Mouse (Mus musculus): ENCODE data around the gene Zfp433. TPM values are rescaled to one million over a fixed set of nuclear protein-coding genes. Genes with fewer than 3 reads are reported as not detected.
"Not testable (repeated sequence)": the region's sequence is repeated elsewhere in the genome, so short reads cannot be mapped to it uniquely, and the experiment has no call there.

Zfp433 gene
- 18.0 and 19.8 TPM in 2 replicates for polyA plus RNA-seq (2016; fragmentation: Nextera tagmentation; extraction: Ambion mirVana)

GRCm38 (mm10) chr10:81704531-81705301 is at the start of gene Zfp433:
Zfp433 (plus strand) TSS chr10:81704825.
- WGBS: no CpG with 5 or more reads among the region's 46 CpGs
- H3K9me3 ChIP-seq; H3K27ac ChIP-seq; H3K27me3 ChIP-seq (ENCODE audit: insufficient read depth, poor library complexity, severe bottlenecking); H3K36me3 ChIP-seq; H3K4me3 ChIP-seq; H3K4me1 ChIP-seq (replicated peaks); DNase-seq (ENCODE audit: low spot score): not testable (repeated sequence)

- H3K4me3 ChIP-seq: no peak overlapping the region
- H3K27ac ChIP-seq: no peak overlapping the region
- peaks cover 88% of the 10 kb centered on the region for H3K36me3 ChIP-seq
- 96% methylated on average over 10 of the region's 10 CpGs for WGBS
- H3K27me3 ChIP-seq (ENCODE audit: insufficient read depth, poor library complexity, severe bottlenecking): no peaks in the 10 kb centered on the region
- H3K9me3 ChIP-seq: peaks cover 88% of the 10 kb centered on the region
- DNase-seq (ENCODE audit: low spot score): no peak
- no peaks in the 10 kb centered on the region; the same call in 1 of the 2 replicates for H3K4me1 ChIP-seq (replicated peaks)
Measured at GRCm38 (mm10) chr10:81655178-81655577, 49.4 kb upstream of the Zfp433 start.

DNA sequence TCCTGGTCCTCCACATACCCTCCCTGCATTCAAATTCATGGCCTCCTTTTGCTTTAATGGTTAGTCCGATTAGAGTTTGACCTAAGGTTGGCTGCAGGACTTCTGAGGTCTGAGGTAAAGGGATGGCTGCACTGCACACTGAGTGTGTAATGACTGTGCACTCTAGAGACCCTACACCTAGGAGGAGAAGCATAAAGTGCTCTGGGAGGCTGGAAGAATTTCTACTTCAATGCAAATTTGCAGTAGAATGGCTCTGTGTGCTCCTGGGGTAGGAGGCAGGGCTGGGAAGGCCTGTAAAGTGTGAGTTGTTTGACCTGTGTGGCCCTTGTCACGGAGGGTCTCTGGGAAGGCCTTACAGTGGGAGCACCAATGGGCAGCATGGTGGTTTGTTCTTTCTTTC is 48.5 kb upstream of the Zfp433 start:
- H3K36me3 ChIP-seq: peaks cover 79% of the 10 kb centered on the region

DNA sequence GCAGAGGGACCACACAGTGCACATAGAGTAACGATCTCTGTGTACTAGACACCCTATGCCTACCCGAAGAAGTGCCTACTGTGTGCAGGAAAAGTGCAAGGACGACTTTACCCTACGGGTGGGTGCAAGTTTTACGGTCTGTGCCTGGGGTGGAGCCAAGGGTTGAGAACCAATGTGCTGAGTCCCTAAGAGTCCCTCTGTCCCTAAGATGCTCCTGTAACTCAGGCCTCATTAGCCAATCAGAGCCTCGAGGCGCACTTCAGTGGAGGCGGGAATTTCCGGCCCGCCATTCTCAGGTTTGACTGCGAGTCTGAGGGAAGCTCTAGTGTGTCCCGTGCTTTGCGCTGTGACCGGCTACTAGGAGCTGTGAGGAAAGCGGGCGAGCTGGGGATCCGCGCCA is 17.5 kb upstream of the Zfp433 start:
- H3K4me3 ChIP-seq; H3K27ac ChIP-seq; H3K36me3 ChIP-seq; DNase-seq (ENCODE audit: low spot score); H3K4me1 ChIP-seq (replicated peaks); H3K9me3 ChIP-seq; H3K27me3 ChIP-seq (ENCODE audit: insufficient read depth, poor library complexity, severe bottlenecking): not testable (repeated sequence)
- WGBS: no CpG with 5 or more reads among the region's 18 CpGs

More for the DNA sequence above, 48.5 kb upstream of the Zfp433 start:
- Histone ChIP-seq H3K4me3 (no peak overlapping the region), H3K4me1 (replicated peaks) (no peaks in the 10 kb centered on the region), H3K27ac (no peak overlapping the region), H3K27me3 (ENCODE audit: insufficient read depth, poor library complexity, severe bottlenecking) (no peaks in the 10 kb centered on the region), H3K9me3 (peaks cover 85% of the 10 kb centered on the region)
- no peak for DNase-seq (ENCODE audit: low spot score)
- WGBS: 97% methylated on average over 2 of the region's 2 CpGs

DNA sequence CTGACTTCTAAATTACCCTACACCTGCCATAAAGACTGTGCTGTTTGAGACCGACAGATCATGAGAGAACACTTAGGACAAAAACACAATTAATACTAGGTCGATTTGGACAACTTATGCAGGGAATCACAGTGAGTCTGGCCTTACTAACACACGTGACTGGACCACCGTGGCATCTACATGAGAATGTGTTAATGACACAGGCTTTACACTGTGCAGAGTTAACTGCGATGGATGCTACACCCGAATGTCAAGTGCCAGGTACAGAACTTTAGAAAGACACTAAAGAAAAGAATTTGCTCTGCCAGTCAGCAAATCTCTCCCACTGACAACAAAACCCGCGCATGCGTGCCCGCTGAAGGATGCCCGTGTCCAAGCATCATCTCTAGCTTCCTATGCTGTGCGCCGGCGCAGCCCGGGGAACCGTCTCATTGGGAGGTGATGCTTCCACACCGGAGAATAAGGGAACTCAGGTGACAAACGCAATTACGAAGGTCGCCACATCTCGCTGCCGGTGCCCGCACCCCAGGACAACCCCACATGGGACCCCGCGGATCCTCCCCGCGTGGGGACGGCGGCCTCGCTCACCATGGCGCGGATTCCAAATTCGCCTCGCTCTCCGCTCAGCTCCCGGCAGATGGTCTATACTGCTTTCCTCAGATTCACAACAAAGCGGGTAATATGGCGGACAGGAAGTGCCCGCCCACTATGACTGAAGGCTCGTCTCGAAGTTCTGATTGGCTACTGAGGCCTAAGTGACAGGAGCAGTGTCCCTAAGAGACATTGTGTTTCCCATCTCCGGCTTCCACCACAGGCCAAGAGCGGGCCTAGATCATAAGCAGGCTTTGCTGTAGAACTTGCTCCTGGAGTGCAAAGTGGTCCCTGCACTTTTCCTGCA is 66.1 kb downstream of the Zfp433 start, which contains the start of gene Gm3055:
TSS of gene Gm3055 (minus strand) at position 656 of the 898 bp plus-strand sequence.
- not testable (repeated sequence) for H3K4me1 ChIP-seq (replicated peaks); H3K36me3 ChIP-seq; DNase-seq (ENCODE audit: low spot score); H3K4me3 ChIP-seq; H3K9me3 ChIP-seq; H3K27me3 ChIP-seq (ENCODE audit: insufficient read depth, poor library complexity, severe bottlenecking); H3K27ac ChIP-seq
- no CpG with 5 or more reads among the region's 43 CpGs for WGBS

DNA sequence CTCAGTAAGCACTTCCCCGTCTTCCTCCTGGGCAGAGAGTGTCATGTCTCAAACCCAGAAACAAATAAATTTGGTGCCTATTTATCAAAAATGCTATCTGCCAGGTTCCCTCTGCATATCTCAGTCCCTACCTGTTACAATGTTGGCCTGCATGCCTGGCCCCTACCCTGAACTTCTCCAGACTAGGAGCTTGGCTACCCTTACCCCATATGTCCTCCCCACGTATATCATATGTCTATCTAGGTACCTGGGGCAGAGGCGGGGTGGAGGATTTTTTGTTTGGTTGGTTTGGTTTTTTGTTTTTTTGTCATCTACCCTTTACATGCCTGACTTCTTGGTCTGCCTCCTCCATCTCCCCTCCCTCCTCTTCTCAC is 66.8 kb downstream of the Zfp433 start:
- not testable (repeated sequence) for DNase-seq (ENCODE audit: low spot score); H3K4me3 ChIP-seq; H3K27ac ChIP-seq; H3K9me3 ChIP-seq; H3K36me3 ChIP-seq; H3K27me3 ChIP-seq (ENCODE audit: insufficient read depth, poor library complexity, severe bottlenecking); H3K4me1 ChIP-seq (replicated peaks)
- no CpG with 5 or more reads among the region's 3 CpGs for WGBS

Other genes starting within 250 kb of the Zfp433 start
- 10.5 and 16.0 TPM in 2 replicates for gene Nfic, start 249.2 kb upstream of the Zfp433 start, polyA plus RNA-seq (2016; fragmentation: Nextera tagmentation; extraction: Ambion mirVana)
- gene Celf5, start 222.1 kb upstream of the Zfp433 start, polyA plus RNA-seq (2016; fragmentation: Nextera tagmentation; extraction: Ambion mirVana): 3.1 and 12.9 TPM in 2 replicates
- 87.4 and 92.6 TPM in 2 replicates for gene Ncln, start 208.4 kb upstream of the Zfp433 start, polyA plus RNA-seq (2016; fragmentation: Nextera tagmentation; extraction: Ambion mirVana)
- 0.39 and 0.42 TPM in 2 replicates for gene S1pr4, start 204.7 kb upstream of the Zfp433 start, polyA plus RNA-seq (2016; fragmentation: Nextera tagmentation; extraction: Ambion mirVana)
- gene Gna15, start 180.6 kb upstream of the Zfp433 start, polyA plus RNA-seq (2016; fragmentation: Nextera tagmentation; extraction: Ambion mirVana): 0.63 and 1.6 TPM in 2 replicates
- 71.2 and 76.9 TPM in 2 replicates for gene Gna11, start 159.6 kb upstream of the Zfp433 start, polyA plus RNA-seq (2016; fragmentation: Nextera tagmentation; extraction: Ambion mirVana)
- 297 and 430 TPM in 2 replicates for gene Aes, start 145.3 kb upstream of the Zfp433 start, polyA plus RNA-seq (2016; fragmentation: Nextera tagmentation; extraction: Ambion mirVana)
- 8.6 and 15.7 TPM in 2 replicates for gene Tle2, start 130.3 kb upstream of the Zfp433 start, polyA plus RNA-seq (2016; fragmentation: Nextera tagmentation; extraction: Ambion mirVana)
- 6.9 and 7.1 TPM in 2 replicates for gene Tle6, start 103.8 kb upstream of the Zfp433 start, polyA plus RNA-seq (2016; fragmentation: Nextera tagmentation; extraction: Ambion mirVana)
- 1.3 and 2.1 TPM in 2 replicates for gene BC025920, start 98.6 kb upstream of the Zfp433 start, polyA plus RNA-seq (2016; fragmentation: Nextera tagmentation; extraction: Ambion mirVana)
- 52.5 and 57.3 TPM in 2 replicates for gene Sirt6, start 77.0 kb upstream of the Zfp433 start, polyA plus RNA-seq (2016; fragmentation: Nextera tagmentation; extraction: Ambion mirVana)
- 6.8 and 7.5 TPM in 2 replicates for gene Ankrd24, start 76.3 kb upstream of the Zfp433 start, polyA plus RNA-seq (2016; fragmentation: Nextera tagmentation; extraction: Ambion mirVana)
- 3.6 and 5.7 TPM in 2 replicates for gene Gm10778, start 55.8 kb upstream of the Zfp433 start, polyA plus RNA-seq (2016; fragmentation: Nextera tagmentation; extraction: Ambion mirVana)
- 9.7 and 12.1 TPM in 2 replicates for gene Gm3055, start 66.3 kb downstream of the Zfp433 start, polyA plus RNA-seq (2016; fragmentation: Nextera tagmentation; extraction: Ambion mirVana)
- gene Gm4767, start 107.4 kb downstream of the Zfp433 start, polyA plus RNA-seq (2016; fragmentation: Nextera tagmentation; extraction: Ambion mirVana): 2.7 and 3.3 TPM in 2 replicates
- gene Gm32687, start 159.1 kb downstream of the Zfp433 start, polyA plus RNA-seq (2016; fragmentation: Nextera tagmentation; extraction: Ambion mirVana): 9.3 TPM in 2 replicates
- 4.3 and 5.4 TPM in 2 replicates for gene Zfp781, start 225.7 kb downstream of the Zfp433 start, polyA plus RNA-seq (2016; fragmentation: Nextera tagmentation; extraction: Ambion mirVana)